Mouse (Mus musculus) hindbrain, embryonic 14.5 days (tissue): ENCODE data around the gene Dtx2. TPM values are rescaled to one million over a fixed set of nuclear protein-coding genes. Genes with fewer than 3 reads are reported as not detected.
A peak's percentile ranks its signal among the peaks of the same experiment; 100 is the strongest.

ENCODE experiments used
- ATAC-seq: fragments of 200-750 bp; cut with Nextera tagmentation; 2 replicates; pipeline ENCODE4 v1.8.0; 2017; ENCODE audit warnings: moderate number of reproducible peaks, mild to moderate bottlenecking, moderate TSS enrichment, moderate library complexity; ENCODE audit not compliant: low FRiP score
- DNase-seq: peaks from one replicate; pipeline ENCODE4 v3.0.0-alpha.2; 2015; ENCODE audit warnings: low spot score
- H3K27ac ChIP-seq: fragments of 300-500 bp; sonication (generic); 2 replicates; pipeline ENCODE4 v1.5.1; 2014; ENCODE audit warnings: mild to moderate bottlenecking, moderate library complexity
- H3K27me3 ChIP-seq: fragments of 300-500 bp; sonication (generic); 2 replicates; pipeline ENCODE4 v1.6.1; 2014; ENCODE audit warnings: mild to moderate bottlenecking, low read length, mixed read lengths; ENCODE audit not compliant: control insufficient read depth, insufficient read depth
- H3K36me3 ChIP-seq: fragments of 300-500 bp; sonication (generic); replicated peaks from 2 replicates; pipeline ENCODE4 v1.6.1; 2014; ENCODE audit not compliant: control insufficient read depth, insufficient read depth
- H3K4me1 ChIP-seq: fragments of 300-500 bp; sonication (generic); replicated peaks from 2 replicates; pipeline ENCODE4 v1.6.1; 2014; ENCODE audit warnings: antibody characterized with exemption, low read length, mixed read lengths; ENCODE audit not compliant: control insufficient read depth, insufficient read depth
- H3K4me2 ChIP-seq: fragments of 300-500 bp; sonication (generic); replicated peaks from 2 replicates; pipeline ENCODE4 v1.6.1; 2014; ENCODE audit warnings: mild to moderate bottlenecking, moderate library complexity
- H3K4me3 ChIP-seq: fragments of 300-500 bp; sonication (generic); replicated peaks from 2 replicates; pipeline ENCODE4 v1.5.1; 2014; ENCODE audit warnings: mild to moderate bottlenecking, low read length
- H3K9ac ChIP-seq: fragments of 300-500 bp; sonication (generic); 2 replicates; pipeline ENCODE4 v1.6.1; 2014
- H3K9me3 ChIP-seq: fragments of 300-500 bp; sonication (generic); 2 replicates; pipeline ENCODE4 v1.6.1; 2016; ENCODE audit warnings: low read length; ENCODE audit not compliant: control insufficient read depth
- WGBS: fragments of 180-500 bp; shearing (Covaris S2); extraction: QIAGEN DNeasy Blood & Tissue Kit; methylation state at CpG from one replicate; pipeline ENCODE4 v1.1.7; 2014; 5-methylcytosine and 5-hydroxymethylcytosine counted together
- polyA plus RNA-seq: library from polyadenylated mRNA; unstranded; fragments of >200 nt; fragmentation: Nextera tagmentation; extraction: Ambion mirVana; gene quantifications from 2 replicates; pipeline ENCODE4 v1.2.1, GENCODE M21; 2014

Dtx2 gene
- polyA plus RNA-seq, 1 experiment from 2014 or later: 23.1 TPM

GRCm38 (mm10) chr5:136015586-136015985 lies 21.0 kb downstream of the Dtx2 start:
- no peaks in the 10 kb centered on the region; the same call in 1 of the 2 replicates for H3K4me1 ChIP-seq
- H3K9ac ChIP-seq: no peak overlapping the region
- H3K4me2 ChIP-seq: no peak overlapping the region
- DNase-seq (no peak), ATAC-seq (no peak)
- H3K4me3 ChIP-seq: no peak overlapping the region
- peaks cover 36% of the 10 kb centered on the region for H3K36me3 ChIP-seq
- WGBS: 67% methylated on average over 10 of the region's 10 CpGs
- H3K27me3 ChIP-seq: no peaks in the 10 kb centered on the region
- no peak overlapping the region for H3K27ac ChIP-seq
- H3K9me3 ChIP-seq: no peaks in the 10 kb centered on the region

- no peaks in the 10 kb centered on the region for H3K27me3 ChIP-seq
- H3K4me2 ChIP-seq: no peak overlapping the region
- no peak overlapping the region for H3K4me3 ChIP-seq
- H3K36me3 ChIP-seq: peaks cover 30% of the 10 kb centered on the region
- no peaks in the 10 kb centered on the region for H3K9me3 ChIP-seq
- no peak overlapping the region for H3K27ac ChIP-seq
- DNase-seq: peak; percentile 30
- no peak for ATAC-seq
- no peak overlapping the region for H3K9ac ChIP-seq
- H3K4me1 ChIP-seq: no peaks in the 10 kb centered on the region; the same call in 1 of the 2 replicates
- WGBS: 71% methylated on average over 10 of the region's 10 CpGs
These were observed 21.6 kb downstream of the Dtx2 start for GRCm38 (mm10) chr5:136016014-136016876.

- H3K4me3 ChIP-seq: no peak overlapping the region
- no peaks in the 10 kb centered on the region; the same call in 1 of the 2 replicates for H3K4me1 ChIP-seq
- H3K27ac ChIP-seq: no peak overlapping the region
- H3K9me3 ChIP-seq: no peaks in the 10 kb centered on the region
- DNase-seq (no peak), ATAC-seq (no peak)
- 86% methylated on average over 6 of the region's 6 CpGs for WGBS
- H3K36me3 ChIP-seq: peaks cover 20% of the 10 kb centered on the region
- no peaks in the 10 kb centered on the region for H3K27me3 ChIP-seq
- no peak overlapping the region for H3K9ac ChIP-seq
- H3K4me2 ChIP-seq: no peak overlapping the region
These were observed 22.7 kb downstream of the Dtx2 start for GRCm38 (mm10) chr5:136017262-136017661.

- WGBS: 88% methylated on average over 2 of the region's 2 CpGs
- Histone ChIP-seq H3K4me2 (no peak overlapping the region), H3K4me1 (no peaks in the 10 kb centered on the region; the same call in 1 of the 2 replicates), H3K27ac (no peak overlapping the region), H3K4me3 (no peak overlapping the region), H3K9ac (no peak overlapping the region), H3K9me3 (no peaks in the 10 kb centered on the region), H3K27me3 (no peaks in the 10 kb centered on the region), H3K36me3 (peaks cover 6% of the 10 kb centered on the region; the same call in 1 of the 2 replicates)
- DNase-seq: no peak
- ATAC-seq: no peak
These were observed 24.1 kb downstream of the Dtx2 start for GRCm38 (mm10) chr5:136018726-136019125.

GRCm38 (mm10) chr5:136019907-136020306 lies 25.3 kb downstream of the Dtx2 start:
- no peak overlapping the region for H3K4me2 ChIP-seq
- H3K4me1 ChIP-seq: no peaks in the 10 kb centered on the region; the same call in 1 of the 2 replicates
- no peak overlapping the region for H3K9ac ChIP-seq
- no peak overlapping the region for H3K4me3 ChIP-seq
- no peak overlapping the region for H3K27ac ChIP-seq
- ATAC-seq (no peak), DNase-seq (no peak)
- no peaks in the 10 kb centered on the region for H3K9me3 ChIP-seq
- no peaks in the 10 kb centered on the region for H3K27me3 ChIP-seq
- H3K36me3 ChIP-seq: peaks cover 5% of the 10 kb centered on the region; the same call in 1 of the 2 replicates
- WGBS: 16% methylated on average over 1 of the region's 1 CpGs

- ATAC-seq (no peak), DNase-seq (no peak)
- Histone ChIP-seq H3K9me3 (no peaks in the 10 kb centered on the region), H3K4me1 (no peaks in the 10 kb centered on the region), H3K4me2 (no peak overlapping the region), H3K4me3 (no peak overlapping the region), H3K36me3 (peaks cover 51% of the 10 kb centered on the region), H3K9ac (no peak overlapping the region), H3K27ac (no peak overlapping the region), H3K27me3 (no peaks in the 10 kb centered on the region)
- WGBS: 80% methylated on average over 3 of the region's 3 CpGs
These were observed 31.1 kb downstream of the Dtx2 start for GRCm38 (mm10) chr5:136025712-136026111.

- Histone ChIP-seq H3K4me3 (no peak overlapping the region), H3K9ac (no peak overlapping the region), H3K27ac (no peak overlapping the region), H3K36me3 (peaks cover 62% of the 10 kb centered on the region), H3K4me1 (no peaks in the 10 kb centered on the region), H3K27me3 (no peaks in the 10 kb centered on the region), H3K4me2 (no peak overlapping the region), H3K9me3 (no peaks in the 10 kb centered on the region)
- DNase-seq (no peak), ATAC-seq (no peak)
- WGBS: 80% methylated on average over 9 of the region's 9 CpGs
These were observed 32.3 kb downstream of the Dtx2 start for GRCm38 (mm10) chr5:136026859-136027258.

GRCm38 (mm10) chr5:136027612-136028311 lies 33.2 kb downstream of the Dtx2 start:
- WGBS: 80% methylated on average over 11 of the region's 11 CpGs
- DNase-seq: no peak
- no peak overlapping the region for H3K4me3 ChIP-seq
- H3K4me2 ChIP-seq: no peak overlapping the region
- ATAC-seq: no peak
- peaks cover 71% of the 10 kb centered on the region for H3K36me3 ChIP-seq
- H3K27ac ChIP-seq: no peak overlapping the region
- H3K27me3 ChIP-seq: no peaks in the 10 kb centered on the region
- H3K4me1 ChIP-seq: no peaks in the 10 kb centered on the region
- no peak overlapping the region for H3K9ac ChIP-seq
- H3K9me3 ChIP-seq: no peaks in the 10 kb centered on the region

GRCm38 (mm10) chr5:136034868-136035267 lies 40.3 kb downstream of the Dtx2 start:
- H3K9me3 ChIP-seq: no peaks in the 10 kb centered on the region
- H3K9ac ChIP-seq: no peak overlapping the region
- peaks cover 31% of the 10 kb centered on the region for H3K36me3 ChIP-seq
- WGBS: 83% methylated on average over 4 of the region's 4 CpGs
- H3K4me1 ChIP-seq: no peaks in the 10 kb centered on the region
- H3K27me3 ChIP-seq: no peaks in the 10 kb centered on the region
- no peak overlapping the region for H3K4me3 ChIP-seq
- H3K4me2 ChIP-seq: no peak overlapping the region
- H3K27ac ChIP-seq: no peak overlapping the region
- DNase-seq (no peak), ATAC-seq (no peak)
